In the genomic region with DNA sequence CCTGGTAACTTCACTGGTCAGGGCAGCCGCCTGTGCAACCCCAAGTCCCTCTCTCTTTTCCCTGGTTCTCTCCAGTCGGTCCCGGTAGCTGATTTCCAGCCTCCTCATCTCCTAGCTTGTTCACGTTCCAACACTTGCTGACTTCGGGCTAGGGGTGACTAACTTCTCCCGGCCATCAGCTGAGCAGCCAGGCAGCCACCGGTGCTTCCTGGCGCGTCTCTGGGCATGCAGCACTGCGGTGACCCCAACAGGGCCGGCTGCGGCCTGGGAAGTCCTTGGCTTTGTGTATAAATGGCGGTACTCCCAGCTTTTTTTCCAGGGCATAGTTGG, we compare ENCODE assay signal across 7 mouse cellular contexts. TPM values are rescaled to one million over a fixed set of nuclear protein-coding genes. Genes with fewer than 3 reads are reported as not detected.
DNase-seq lines count a peak whose midpoint lies in the region; ATAC-seq and TF ChIP-seq lines count a peak whose summit lies in the region.

Gene Adamts5, minus strand, starts transcription at position 248 of the 330 bp plus-strand sequence.

- H3K4me1 ChIP-seq in E14TG2a.4 (replicated peaks; ENCODE audit: low read depth, low read length) = peaks cover 17% of the 10 kb centered on the region
- peaks cover 4% of the 10 kb centered on the region; the same call in 1 of the 2 replicates for H3K4me1 ChIP-seq in forebrain, embryonic 11.5 days (replicated peaks; ENCODE audit: control insufficient read depth, insufficient read depth, low read length)
- H3K4me1 ChIP-seq in hindbrain, embryonic 11.5 days (replicated peaks; ENCODE audit: control insufficient read depth, insufficient read depth, low read length) = peaks cover 2% of the 10 kb centered on the region; the same call in 1 of the 2 replicates
- H3K4me1 ChIP-seq in liver, postnatal 0 days (ENCODE audit: insufficient read depth) = no peaks in the 10 kb centered on the region
- peaks cover 10% of the 10 kb centered on the region; the same call in 1 of the 2 replicates for H3K4me1 ChIP-seq in stomach, embryonic 16.5 days (ENCODE audit: control insufficient read depth, insufficient read depth, low read length)

- peaks cover 57% of the 10 kb centered on the region for H3K27me3 ChIP-seq in E14TG2a.4 (ENCODE audit: insufficient read depth, low read length)
- H3K27me3 ChIP-seq in forebrain, embryonic 11.5 days (ENCODE audit: control insufficient read depth, insufficient read depth, low read length) = peaks cover 8% of the 10 kb centered on the region
- H3K27me3 ChIP-seq in hindbrain, embryonic 11.5 days (ENCODE audit: control insufficient read depth, insufficient read depth, low read length) = peaks cover 6% of the 10 kb centered on the region
- H3K27me3 ChIP-seq in liver, postnatal 0 days (ENCODE audit: insufficient read depth, low read length) = peaks cover 32% of the 10 kb centered on the region
- H3K27me3 ChIP-seq in stomach, embryonic 16.5 days (ENCODE audit: control insufficient read depth, insufficient read depth, low read length) = peaks cover 22% of the 10 kb centered on the region

- TF ChIP-seq EP300 in liver, postnatal 0 days (IDR thresholded peaks at IDR 0.05; ENCODE audit: low read depth) = no peak

- H3K27ac ChIP-seq in forebrain, embryonic 11.5 days (ENCODE audit: low read depth, low read length) = no peak within 1 kb of the TSS
- no peak within 1 kb of the TSS for H3K27ac ChIP-seq in hindbrain, embryonic 11.5 days (ENCODE audit: low read depth, low read length)
- H3K27ac ChIP-seq in liver, postnatal 0 days (ENCODE audit: low read depth) = no peak within 1 kb of the TSS
- peak within 1 kb of the TSS; percentile 63 for H3K27ac ChIP-seq in stomach, embryonic 16.5 days (ENCODE audit: low read length)

- no peaks in the 10 kb centered on the region for H3K36me3 ChIP-seq in E14TG2a.4 (ENCODE audit: insufficient read depth, low read length)
- H3K36me3 ChIP-seq in forebrain, embryonic 11.5 days (ENCODE audit: control insufficient read depth, insufficient read depth, low read length) = no peaks in the 10 kb centered on the region
- no peaks in the 10 kb centered on the region for H3K36me3 ChIP-seq in hindbrain, embryonic 11.5 days (ENCODE audit: control insufficient read depth, insufficient read depth, low read length)
- H3K36me3 ChIP-seq in liver, postnatal 0 days (replicated peaks; ENCODE audit: insufficient read depth, low read length) = no peaks in the 10 kb centered on the region
- H3K36me3 ChIP-seq in stomach, embryonic 16.5 days (ENCODE audit: control insufficient read depth, insufficient read depth, low read length) = no peaks in the 10 kb centered on the region

- ATAC-seq in forebrain, embryonic 11.5 days (replicated peaks; ENCODE audit: low FRiP score) = peak; percentile 13; the same call in 1 of the 2 replicates
- ATAC-seq in hindbrain, embryonic 11.5 days (ENCODE audit: low FRiP score) = peak; percentile 26
- no peak; the same call in 1 of the 2 replicates for ATAC-seq in liver, postnatal 0 days
- ATAC-seq in stomach, embryonic 16.5 days (ENCODE audit: insufficient read depth, low FRiP score) = peak; percentile 19; the same call in 1 of the 2 replicates
- no peak; the same call in 1 of the 2 replicates for ATAC-seq in frontal cortex, adult (ENCODE audit: low TSS enrichment)

- H3K9ac ChIP-seq in forebrain, embryonic 11.5 days (ENCODE audit: low read length) = peak within 1 kb of the TSS; percentile 61
- H3K9ac ChIP-seq in hindbrain, embryonic 11.5 days (ENCODE audit: low read depth, low read length) = peak within 1 kb of the TSS; percentile 53
- H3K9ac ChIP-seq in liver, postnatal 0 days (replicated peaks) = peak within 1 kb of the TSS; percentile 1; the same call in 1 of the 2 replicates
- peak within 1 kb of the TSS; percentile 69 for H3K9ac ChIP-seq in stomach, embryonic 16.5 days (ENCODE audit: low read length)

- peak within 1 kb of the TSS; percentile 96 for H3K4me2 ChIP-seq in forebrain, embryonic 11.5 days (ENCODE audit: low read depth, low read length, severe bottlenecking)
- H3K4me2 ChIP-seq in hindbrain, embryonic 11.5 days (replicated peaks; ENCODE audit: low read depth, low read length) = peak within 1 kb of the TSS; percentile 94
- H3K4me2 ChIP-seq in liver, postnatal 0 days (ENCODE audit: low read depth, low read length) = peak within 1 kb of the TSS; percentile 76
- peak within 1 kb of the TSS; percentile 87 for H3K4me2 ChIP-seq in stomach, embryonic 16.5 days (ENCODE audit: low read depth, low read length)

- TF ChIP-seq CTCF in E14TG2a.4 (conservative IDR thresholded peaks at IDR 0.05; ENCODE audit: low read length) = no peak
- no peak for TF ChIP-seq CTCF in liver, postnatal 0 days (IDR thresholded peaks at IDR 0.05; ENCODE audit: low read depth)

- 3% methylated on average over 13 of the region's 13 CpGs for WGBS in forebrain, embryonic 11.5 days
- WGBS in hindbrain, embryonic 11.5 days = 5% methylated on average over 13 of the region's 13 CpGs
- 3% methylated on average over 13 of the region's 13 CpGs for WGBS in liver, postnatal 0 days (ENCODE audit: insufficient replicate concordance)
- WGBS in stomach, embryonic 16.5 days = 10% methylated on average over 13 of the region's 13 CpGs

- DNase-seq in 3134 (ENCODE audit: extremely low read depth, insufficient read length, low spot score) = peak; percentile 21
- DNase-seq in forebrain, embryonic 11.5 days (ENCODE audit: low spot score) = peak; percentile 57
- no peak for DNase-seq in hindbrain, embryonic 11.5 days (ENCODE audit: low spot score)
- no peak for DNase-seq in liver, postnatal 0 days

- no peaks in the 10 kb centered on the region for H3K9me3 ChIP-seq in E14TG2a.4 (ENCODE audit: low read length)
- H3K9me3 ChIP-seq in forebrain, embryonic 11.5 days (ENCODE audit: control insufficient read depth, low read length) = no peaks in the 10 kb centered on the region
- H3K9me3 ChIP-seq in hindbrain, embryonic 11.5 days (ENCODE audit: control insufficient read depth, low read length) = no peaks in the 10 kb centered on the region
- H3K9me3 ChIP-seq in liver, postnatal 0 days (ENCODE audit: low read length) = no peaks in the 10 kb centered on the region
- no peaks in the 10 kb centered on the region for H3K9me3 ChIP-seq in stomach, embryonic 16.5 days (replicated peaks; ENCODE audit: control insufficient read depth, low read length)

- peak within 1 kb of the TSS; percentile 72 for H3K4me3 ChIP-seq in E14TG2a.4 (replicated peaks; ENCODE audit: low read length)
- peak within 1 kb of the TSS; percentile 54 for H3K4me3 ChIP-seq in forebrain, embryonic 11.5 days (ENCODE audit: low read depth, low read length)
- H3K4me3 ChIP-seq in hindbrain, embryonic 11.5 days (ENCODE audit: low read depth, low read length) = peak within 1 kb of the TSS; percentile 56
- H3K4me3 ChIP-seq in liver, postnatal 0 days (ENCODE audit: low read depth, low read length) = peak within 1 kb of the TSS; percentile 56
- H3K4me3 ChIP-seq in stomach, embryonic 16.5 days (replicated peaks; ENCODE audit: low read length) = peak within 1 kb of the TSS; percentile 55

RNA-seq across cellular contexts. Expression of gene Adamts5, which starts in this region (rescaled TPM):
- polyA plus RNA-seq in forebrain, embryonic 11.5 days (2014; fragmentation: Nextera tagmentation; extraction: Ambion mirVana) = 0.72 and 0.85 TPM in 2 replicates
- polyA plus RNA-seq in hindbrain, embryonic 11.5 days (2014; fragmentation: Nextera tagmentation; extraction: Ambion mirVana) = 1.1 and 1.3 TPM in 2 replicates
- polyA plus RNA-seq in liver, postnatal 0 days (2015; fragmentation: Nextera tagmentation; extraction: Ambion mirVana) = 0.50 and 0.59 TPM in 2 replicates
- polyA plus RNA-seq in stomach, embryonic 16.5 days (2015; fragmentation: Nextera tagmentation; extraction: Ambion mirVana) = 4.4 and 4.5 TPM in 2 replicates

Comparison
In these comparisons a context has a peak if more than half of its experiments do, and no peak if none do; other contexts are left out.
1. Peak in DNase-seq, ATAC-seq, H3K4me3 ChIP-seq, H3K9ac ChIP-seq and H3K4me2 ChIP-seq in forebrain, embryonic 11.5 days; RNA of the gene not detected or under 1 TPM.
2. ATAC-seq: peak in hindbrain, embryonic 11.5 days (single experiment) and stomach, embryonic 16.5 days (single experiment); none in liver, postnatal 0 days (single experiment) and frontal cortex, adult (single experiment).
3. H3K9ac ChIP-seq: peak in every context shown above with its lines; median percentile 69 in stomach, embryonic 16.5 days; 61 in forebrain, embryonic 11.5 days; 53 in hindbrain, embryonic 11.5 days; 1 in liver, postnatal 0 days.
4. Peak in every context shown above with its lines, with median percentiles within 50 percentile points of each other: H3K4me3 ChIP-seq and H3K4me2 ChIP-seq.